Mouse (Mus musculus) 416B (cell line): ENCODE data around the gene Arhgap10.

ENCODE experiments used
- DNase-seq: peaks from one replicate; pipeline ENCODE4 v3.0.0; 2011; ENCODE audit warnings: low read depth

The Arhgap10 gene

DNA sequence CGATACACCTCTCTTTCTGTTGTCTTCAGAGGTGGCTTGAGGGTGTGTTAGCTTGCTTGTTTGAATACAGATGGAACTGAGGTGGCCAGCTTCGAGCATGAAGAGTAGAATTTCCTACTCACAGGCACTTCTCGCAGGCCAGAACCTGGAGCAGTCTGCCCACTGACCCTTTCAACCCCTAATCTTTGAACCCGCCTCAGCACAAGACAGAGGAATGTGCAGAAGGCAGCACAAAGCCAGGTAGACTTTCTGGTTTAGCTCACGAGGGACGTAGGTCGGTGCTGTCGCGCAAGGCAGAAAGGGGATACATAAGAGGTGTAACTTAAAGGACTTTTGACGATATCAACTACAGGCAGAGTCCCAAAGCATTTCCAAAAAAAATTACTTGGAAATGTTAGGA is 908 bp downstream of the Arhgap10 start:
- peak; percentile 49 for DNase-seq

DNA sequence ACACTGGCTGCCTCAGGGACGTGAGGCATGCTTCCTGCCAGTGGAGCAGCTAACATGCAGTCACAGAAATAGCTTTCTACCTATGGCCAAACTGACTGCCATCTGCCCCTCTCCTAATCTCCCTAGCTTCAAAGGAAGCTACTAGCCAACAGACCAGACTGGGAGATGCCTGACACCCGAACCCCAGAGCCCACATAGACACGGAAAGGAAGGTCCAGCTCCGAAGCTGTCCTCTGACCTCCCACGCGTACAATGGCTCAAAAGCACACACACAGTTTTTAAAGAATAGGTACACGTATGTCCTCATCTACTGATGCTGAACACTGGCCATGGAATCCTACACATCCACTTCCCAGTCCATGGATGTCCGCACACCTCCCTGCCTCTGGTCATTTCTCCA is 2.0 kb downstream of the Arhgap10 start:
- no peak for DNase-seq

GRCm38 (mm10) chr8:77515201-77515600 is 2.6 kb downstream of the Arhgap10 start:
- DNase-seq, result no peak

DNA sequence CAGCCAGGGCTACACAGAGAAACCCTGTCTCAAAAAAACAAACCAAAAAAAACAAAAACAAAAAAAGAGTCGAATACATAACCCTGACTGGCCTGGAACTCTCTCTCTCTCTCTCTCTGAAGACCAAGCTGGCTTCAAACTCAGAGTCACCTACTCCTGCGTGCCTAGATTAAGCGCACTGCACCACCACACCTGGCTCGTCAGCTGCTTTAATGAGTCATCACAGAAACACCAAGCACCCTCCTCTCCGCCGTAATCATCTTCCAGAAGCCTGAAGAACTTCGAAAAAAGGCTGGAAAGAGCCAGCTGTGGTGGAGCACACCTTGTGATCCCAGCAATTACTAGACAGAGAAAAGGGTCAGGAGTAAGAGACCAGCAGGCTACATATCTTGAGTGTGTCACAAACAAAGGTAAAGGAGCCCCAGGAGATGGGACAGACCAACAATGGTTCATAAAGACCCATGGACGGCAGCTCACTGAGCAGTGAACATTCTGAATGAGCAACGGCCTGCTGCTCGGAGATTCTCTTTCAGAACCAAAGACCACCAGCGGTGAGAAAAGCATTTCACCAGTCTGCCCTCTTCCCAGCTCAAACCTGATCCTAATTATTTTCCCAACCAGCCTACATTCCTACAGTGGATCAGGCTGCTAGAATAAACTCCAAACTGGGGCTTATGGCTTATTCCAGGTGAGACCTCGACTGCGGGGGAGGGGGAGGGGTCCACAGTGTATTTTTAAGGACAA is 5.8 kb downstream of the Arhgap10 start:
- DNase-seq, result no peak

DNA sequence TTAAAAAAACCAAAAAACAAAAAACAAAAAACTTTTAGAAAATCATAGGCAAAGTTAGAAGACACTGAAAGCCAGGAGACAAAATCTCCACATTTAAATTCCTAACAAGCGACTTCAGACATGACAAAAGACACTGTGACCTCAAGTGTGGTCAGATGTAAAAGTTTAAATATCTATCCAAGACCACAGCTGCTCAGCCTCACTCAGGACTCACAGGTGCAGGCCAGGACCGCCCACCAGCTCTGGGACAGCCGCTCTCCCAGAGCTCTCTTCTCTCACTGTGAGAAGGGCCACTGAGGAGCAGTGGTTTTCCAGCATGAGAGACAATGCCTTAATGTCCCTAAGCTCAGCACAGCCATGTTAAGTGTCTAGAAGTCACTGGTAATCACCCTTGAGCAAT is 7.3 kb downstream of the Arhgap10 start:
- no peak for DNase-seq

DNA sequence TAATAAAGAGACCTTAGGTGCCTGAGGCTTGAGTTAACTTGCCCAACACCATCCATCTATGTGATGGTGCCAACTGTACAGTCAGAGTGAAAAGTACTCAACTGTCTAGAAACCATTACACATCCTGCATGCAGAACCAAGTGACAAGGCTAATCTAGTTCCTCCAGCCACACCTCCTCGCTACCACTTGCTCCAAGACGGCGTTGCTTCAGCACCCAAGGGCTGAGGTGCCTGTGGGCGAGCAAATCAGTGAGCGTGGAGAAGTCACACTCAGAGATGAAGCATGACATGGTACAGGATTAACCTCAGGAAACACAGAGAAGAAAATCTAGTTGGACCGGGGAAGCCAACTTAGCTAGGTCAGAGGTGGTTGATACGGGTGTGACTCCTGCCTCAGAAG is 8.7 kb downstream of the Arhgap10 start:
- DNase-seq, result no peak

DNA sequence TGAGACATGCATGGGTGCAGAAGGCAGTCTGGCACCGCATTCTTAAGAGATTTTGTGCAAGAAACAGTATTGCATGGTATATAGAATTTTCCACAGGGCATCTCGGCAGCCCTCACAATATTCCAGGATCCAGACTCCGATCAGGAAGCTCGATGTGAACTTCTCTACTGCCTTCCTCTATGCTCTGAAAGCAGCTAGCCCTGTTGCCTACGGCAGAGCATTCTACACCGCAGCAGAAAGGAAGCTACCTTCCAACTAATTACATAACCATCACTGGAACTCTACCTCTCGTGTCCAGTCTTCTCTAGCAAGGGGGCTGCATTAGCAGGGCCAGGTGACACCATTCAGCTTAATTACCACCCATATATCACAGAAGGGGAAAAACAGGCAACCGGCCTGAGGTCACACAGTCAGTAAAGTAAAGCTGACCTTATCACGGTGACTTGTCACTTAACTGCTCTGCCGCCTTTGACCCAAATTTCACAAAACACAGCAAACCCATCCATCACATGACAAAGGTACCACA is 10.2 kb downstream of the Arhgap10 start:
- DNase-seq, result no peak

GRCm38 (mm10) chr8:77506539-77506938 is 11.2 kb downstream of the Arhgap10 start:
- peak; percentile 43 for DNase-seq

DNA sequence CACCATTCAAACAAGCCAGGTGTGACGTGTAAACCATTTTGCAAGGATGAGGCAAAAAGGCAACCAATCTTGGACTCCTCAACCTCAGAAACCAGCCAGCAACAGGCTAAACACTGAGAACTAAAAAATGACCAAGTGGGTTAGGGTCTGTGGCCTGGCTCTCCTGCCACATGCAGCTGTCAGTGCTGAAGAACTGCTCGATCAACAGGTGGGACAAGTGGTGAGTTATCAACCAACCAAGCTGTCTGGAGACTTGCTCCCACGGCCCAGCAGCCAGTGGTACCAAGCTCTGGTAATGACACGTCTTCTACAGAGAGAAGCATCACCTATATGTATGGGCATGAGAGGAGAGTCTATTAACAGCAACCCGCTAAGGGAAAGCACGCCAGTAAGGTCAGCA is 15.2 kb downstream of the Arhgap10 start:
- DNase-seq, result no peak

- DNase-seq, result no peak
Measured at GRCm38 (mm10) chr8:77501131-77501530, 16.6 kb downstream of the Arhgap10 start.

DNA sequence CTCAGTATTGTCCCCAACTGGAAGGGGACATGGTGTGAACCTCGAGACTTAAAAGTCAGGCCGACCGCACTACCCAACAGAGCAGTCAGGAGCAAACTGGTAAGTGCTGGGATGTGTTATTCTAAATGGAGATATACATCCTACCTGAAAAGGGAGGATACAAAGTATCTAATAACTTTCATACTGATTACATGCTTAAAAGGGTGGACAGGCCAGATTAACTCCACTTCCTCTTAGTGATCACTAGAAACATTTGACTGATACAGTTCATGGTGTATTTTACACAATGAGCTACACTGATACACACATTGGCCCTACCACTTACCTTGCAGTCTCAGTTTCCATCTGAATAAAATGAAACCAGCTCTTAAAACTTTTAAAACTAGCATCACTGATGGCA is 17.5 kb downstream of the Arhgap10 start:
- no peak for DNase-seq

- DNase-seq, result peak; percentile 39
Measured at GRCm38 (mm10) chr8:77497442-77497841, 20.3 kb downstream of the Arhgap10 start.

DNA sequence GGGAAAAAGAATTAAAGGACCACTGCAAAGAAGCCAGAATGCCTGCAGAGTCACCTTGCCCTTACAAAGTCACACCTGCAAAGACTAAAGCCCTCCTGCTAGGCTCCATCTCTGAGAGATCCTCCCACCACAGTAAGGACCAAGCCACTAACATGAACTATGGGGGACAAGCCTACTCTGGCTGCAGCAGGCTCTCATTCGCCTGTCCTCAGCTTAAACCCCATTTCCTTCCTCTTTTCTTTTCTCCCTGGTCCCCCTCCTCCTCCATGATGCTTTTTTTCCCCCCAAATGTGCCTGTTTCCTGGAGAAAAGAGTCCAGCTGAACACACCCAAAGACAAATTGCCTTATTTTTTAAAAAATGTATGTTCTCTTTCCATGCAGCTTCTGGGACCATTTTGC is 21.5 kb downstream of the Arhgap10 start:
- DNase-seq, result peak; percentile 65

DNA sequence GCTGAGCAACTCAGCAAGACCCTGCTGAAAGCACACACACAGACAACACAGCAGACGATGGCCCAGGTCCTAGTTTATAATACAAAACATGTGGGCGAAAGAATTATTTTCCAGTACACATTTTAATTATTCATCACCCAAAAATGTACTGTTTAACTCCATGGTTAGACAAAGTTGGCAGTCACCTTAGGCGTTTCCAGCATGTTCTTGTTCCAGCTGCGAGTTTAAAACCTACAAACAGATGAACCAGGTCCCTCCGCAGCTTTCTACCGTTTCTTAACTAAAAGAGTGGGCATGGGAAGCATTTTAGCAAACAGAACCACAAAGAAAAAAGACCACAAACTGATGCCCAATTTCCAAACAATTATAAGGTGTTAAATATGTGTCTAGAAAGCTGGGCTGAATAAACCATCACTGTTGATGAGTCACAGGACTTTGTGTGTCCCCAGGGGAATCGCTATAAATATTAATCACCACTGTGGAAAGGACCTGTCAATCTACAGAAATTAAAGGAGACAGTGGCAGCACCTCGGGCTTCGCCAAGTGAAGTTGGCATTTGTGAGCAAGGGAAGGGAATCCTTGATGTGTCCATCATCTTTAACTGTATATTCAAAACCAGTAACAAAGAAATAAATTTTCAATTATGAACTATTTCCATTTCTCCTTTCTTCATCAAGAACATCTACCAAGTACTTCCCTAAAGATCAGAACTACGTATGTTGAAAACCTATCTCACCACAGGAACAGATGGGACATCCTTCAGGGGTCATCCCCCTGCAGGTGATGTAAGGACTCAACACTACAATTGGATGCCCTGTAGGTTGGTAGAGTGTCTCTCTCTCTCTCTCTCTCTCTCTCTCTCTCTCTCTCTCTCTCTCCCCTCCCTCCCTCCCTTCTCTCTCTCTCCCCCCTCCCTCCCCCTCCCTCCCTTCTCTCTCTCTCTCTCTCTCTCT is 23.1 kb downstream of the Arhgap10 start:
- no peak for DNase-seq

- peak; percentile 74 for DNase-seq
Measured at GRCm38 (mm10) chr8:77492356-77493058, 25.2 kb downstream of the Arhgap10 start.

DNA sequence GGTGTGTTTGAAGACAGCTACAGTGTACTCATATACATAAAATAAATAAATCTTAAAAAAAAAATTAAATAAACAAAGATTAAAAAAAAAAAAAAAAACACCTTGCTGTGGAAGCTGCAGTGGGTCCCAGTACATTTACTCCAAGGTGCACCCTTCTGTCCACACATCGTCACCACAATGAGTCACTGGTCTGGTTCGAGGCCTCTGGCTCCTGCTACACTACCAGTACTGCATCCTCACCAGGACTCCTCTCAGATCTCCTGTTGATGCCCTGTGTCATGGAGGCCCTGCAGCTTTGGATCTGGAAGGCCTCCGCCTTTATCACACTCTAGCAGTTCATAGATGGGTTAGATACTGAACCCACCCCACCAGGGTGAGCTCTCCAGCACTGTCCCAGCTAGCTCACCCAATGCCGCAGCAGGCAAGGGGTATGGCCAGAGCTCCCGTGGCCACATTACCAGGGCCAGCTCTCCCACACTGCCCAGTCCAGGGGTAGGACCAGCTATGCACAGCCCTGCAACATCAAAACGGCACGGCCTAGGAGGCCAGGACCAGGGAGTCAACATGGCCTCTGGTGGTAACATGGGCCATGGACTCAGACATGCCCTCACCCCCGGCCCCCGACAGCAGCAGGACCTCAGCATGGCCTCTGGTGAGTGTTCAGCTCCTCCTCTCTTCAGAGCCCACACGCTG is 26.4 kb downstream of the Arhgap10 start:
- DNase-seq, result peak; percentile 66

- DNase-seq, result peak; percentile 53
Measured at GRCm38 (mm10) chr8:77490095-77490781, 27.5 kb downstream of the Arhgap10 start.

DNA sequence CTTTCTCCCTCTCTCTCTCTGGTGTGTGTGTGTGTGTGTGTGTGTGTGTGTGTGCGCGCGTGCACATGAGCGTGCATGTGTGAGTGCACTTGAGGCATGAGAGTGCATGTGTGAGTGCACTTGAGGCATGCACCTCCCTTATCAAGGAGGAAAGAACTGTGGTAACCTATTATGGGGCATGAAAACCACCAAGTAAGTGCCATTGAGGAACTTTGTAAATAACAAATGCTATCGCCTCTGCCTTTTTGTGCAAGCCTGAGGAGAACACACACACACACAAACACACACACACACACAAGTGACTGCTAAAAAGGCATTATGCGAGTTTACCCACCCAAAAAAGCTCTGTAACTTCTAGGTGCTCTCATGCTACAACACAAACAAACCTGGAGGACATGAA is 28.5 kb downstream of the Arhgap10 start:
- no peak for DNase-seq

GRCm38 (mm10) chr8:77488215-77488606 is 29.5 kb downstream of the Arhgap10 start:
- DNase-seq, result no peak

GRCm38 (mm10) chr8:77487590-77488214 is 30.1 kb downstream of the Arhgap10 start:
- peak; percentile 53 for DNase-seq

DNA sequence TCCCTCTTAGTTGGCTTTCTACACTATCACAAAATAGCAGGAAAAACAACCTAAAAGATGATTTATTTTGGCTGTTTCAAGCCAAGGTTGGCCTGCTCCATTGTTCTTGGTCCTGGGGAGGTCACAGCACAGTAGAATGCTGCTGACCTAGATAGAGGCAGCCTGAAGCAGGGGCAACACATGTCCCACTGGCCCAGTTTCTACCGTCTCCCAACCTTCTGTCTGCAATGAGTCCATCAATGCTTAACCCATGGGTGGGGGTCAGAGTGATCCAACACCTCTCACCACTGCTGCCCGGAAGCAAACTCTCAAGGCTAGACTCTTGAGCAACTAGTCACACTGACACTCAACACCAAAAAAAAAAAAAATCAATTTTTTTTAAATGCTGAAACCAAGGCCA is 31.0 kb downstream of the Arhgap10 start:
- DNase-seq, result no peak
